Mouse (Mus musculus) liver, postnatal 0 days (tissue): ENCODE measurements at regions not wholly inside any gene's neighbourhood (a gene's known extent, or its start where the extent isn't known, plus 50 kb on each side); places are given as distances from the start of the nearest gene placed in this dataset.

Experiments
- ATAC-seq: fragments of 200-750 bp; cut with Nextera tagmentation; 2 replicates; pipeline ENCODE4 v1.8.0; 2017; ENCODE audit warnings: mild to moderate bottlenecking, moderate library complexity
- DNase-seq: peaks from one replicate; pipeline ENCODE4 v3.0.0-alpha.2; 2016
- H3K27ac ChIP-seq: fragments of 300-500 bp; sonication (generic); 2 replicates; pipeline ENCODE4 v1.5.1; 2014; ENCODE audit warnings: antibody characterized with exemption, moderate library complexity, mild to moderate bottlenecking, low read depth
- H3K27me3 ChIP-seq: fragments of 300-500 bp; sonication (generic); 2 replicates; pipeline ENCODE4 v1.6.1; 2014; ENCODE audit warnings: low read length, control low read depth, mixed read lengths; ENCODE audit not compliant: insufficient read depth
- H3K36me3 ChIP-seq: fragments of 300-500 bp; sonication (generic); replicated peaks from 2 replicates; pipeline ENCODE4 v1.6.1; 2014; ENCODE audit warnings: mild to moderate bottlenecking, control low read depth, low read length, moderate library complexity, mixed read lengths; ENCODE audit not compliant: insufficient read depth
- H3K4me1 ChIP-seq: fragments of 300-500 bp; sonication (generic); 2 replicates; pipeline ENCODE4 v1.6.1; 2014; ENCODE audit warnings: antibody characterized with exemption, mild to moderate bottlenecking, control low read depth; ENCODE audit not compliant: insufficient read depth
- H3K4me2 ChIP-seq: fragments of 300-500 bp; sonication (generic); 2 replicates; pipeline ENCODE4 v1.6.1; 2014; ENCODE audit warnings: low read depth, mild to moderate bottlenecking, low read length, moderate library complexity, mixed read lengths
- H3K4me3 ChIP-seq: fragments of 300-500 bp; sonication (generic); 2 replicates; pipeline ENCODE4 v1.5.1; 2014; ENCODE audit warnings: low read depth, low read length
- H3K9ac ChIP-seq: fragments of 300-500 bp; sonication (generic); replicated peaks from 2 replicates; pipeline ENCODE4 v1.6.1; 2014; ENCODE audit warnings: mild to moderate bottlenecking, moderate library complexity
- H3K9me3 ChIP-seq: fragments of 300-500 bp; sonication (generic); 2 replicates; pipeline ENCODE4 v1.6.1; 2016; ENCODE audit warnings: mild to moderate bottlenecking, control low read depth, low read length, mixed read lengths
- CTCF ChIP-seq: sonication (generic); IDR thresholded peaks from 2 replicates; pipeline ENCODE4 v1.5.1; 2016; ENCODE audit warnings: antibody characterized with exemption, low read depth
- EP300 ChIP-seq: IDR thresholded peaks from 2 replicates; pipeline ENCODE4 v1.6.1; 2016; ENCODE audit warnings: antibody characterized with exemption, low read depth, mild to moderate bottlenecking
- WGBS: fragments of 180-500 bp; shearing (Covaris S2); extraction: QIAGEN DNeasy Blood & Tissue Kit; methylation state at CpG from one replicate; pipeline ENCODE4 v1.1.7; 2014; ENCODE audit not compliant: insufficient replicate concordance; 5-methylcytosine and 5-hydroxymethylcytosine counted together

DNA sequence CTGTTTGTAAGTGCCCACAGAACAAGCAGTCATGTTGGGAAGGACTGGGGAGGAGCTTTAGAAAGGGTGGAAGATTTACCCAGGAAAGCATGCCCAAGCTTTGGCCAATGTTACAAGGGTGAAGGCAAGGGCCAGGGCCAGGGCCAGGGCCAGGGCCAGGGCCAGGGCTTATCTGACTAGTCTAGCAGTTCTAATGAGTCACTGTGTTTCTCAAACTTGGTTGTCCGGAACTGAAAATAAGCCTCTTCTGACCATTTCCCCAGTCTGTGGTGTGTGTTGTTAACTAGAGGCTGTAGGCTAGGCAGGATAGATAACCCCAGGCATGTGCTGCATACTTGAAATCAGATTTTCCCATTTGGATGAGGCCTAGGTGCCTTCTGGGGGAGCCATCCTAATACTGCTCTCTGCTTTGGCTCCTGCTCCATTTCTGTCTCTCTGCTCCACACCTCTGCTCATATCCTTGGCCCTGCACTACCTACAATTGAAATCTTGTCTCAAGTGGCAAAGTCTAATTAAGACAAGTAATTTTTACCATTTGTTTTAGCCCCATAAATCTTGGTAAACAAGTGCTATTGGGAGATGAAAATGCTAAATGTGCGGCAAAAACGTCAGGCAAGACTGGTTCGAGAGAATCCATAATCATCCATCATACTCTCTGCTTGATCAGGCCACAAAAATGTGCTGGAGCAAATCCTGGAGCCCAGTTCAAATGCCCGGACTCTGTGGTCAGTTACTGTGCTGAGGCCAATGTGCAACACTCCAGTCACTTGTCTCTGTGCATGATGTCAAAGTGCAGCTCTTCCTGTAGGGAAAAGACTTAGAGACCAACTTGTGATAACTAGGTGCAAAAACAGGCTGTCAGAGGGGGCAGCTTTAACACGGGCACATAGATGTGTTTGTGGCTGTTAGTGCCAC lies 137.7 kb downstream of the Erv3 start:
- Histone ChIP-seq H3K9ac (no peak overlapping the region), H3K9me3 (0 out of 2 replicates have a peak, but pooled peaks cover 5% of the 10 kb centered on the region), H3K4me1 (no peaks in the 10 kb centered on the region), H3K27me3 (no peaks in the 10 kb centered on the region), H3K4me3 (no peak overlapping the region), H3K36me3 (no peaks in the 10 kb centered on the region), H3K27ac (no peak overlapping the region), H3K4me2 (no peak overlapping the region)
- WGBS = 72% methylated on average over 6 of the region's 6 CpGs
- DNase-seq = no peak
- no peak for TF ChIP-seq CTCF
- TF ChIP-seq EP300 = no peak
- ATAC-seq = no peak

DNA sequence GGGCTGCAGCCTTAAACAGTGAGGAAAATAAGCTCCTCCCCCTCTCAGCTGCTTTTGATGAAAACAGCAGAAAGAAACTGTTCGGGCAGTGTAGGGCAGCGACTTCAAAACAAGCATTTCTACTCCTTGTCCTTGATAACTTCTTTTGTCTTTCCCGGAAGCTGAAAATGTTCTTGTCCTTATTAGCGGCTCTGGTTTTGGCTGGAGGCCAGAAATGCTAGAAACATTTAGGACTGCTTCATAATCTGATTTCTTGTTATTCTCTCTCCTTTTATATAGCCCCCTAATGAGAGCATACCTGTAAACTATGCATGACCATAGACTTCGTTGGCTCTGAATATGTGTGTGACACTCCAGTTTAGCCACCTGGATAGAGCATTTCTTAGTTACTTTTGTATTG lies 142.0 kb downstream of the Erv3 start:
- H3K36me3 ChIP-seq = no peaks in the 10 kb centered on the region
- no peak overlapping the region for H3K4me2 ChIP-seq
- 85% methylated on average over 5 of the region's 5 CpGs for WGBS
- TF ChIP-seq CTCF (no peak), EP300 (no peak)
- DNase-seq (no peak), ATAC-seq (no peak)
- H3K4me1 ChIP-seq = no peaks in the 10 kb centered on the region
- H3K27me3 ChIP-seq = no peaks in the 10 kb centered on the region
- no peaks in the 10 kb centered on the region for H3K9me3 ChIP-seq
- no peak overlapping the region for H3K27ac ChIP-seq
- H3K4me3 ChIP-seq = no peak overlapping the region
- H3K9ac ChIP-seq = no peak overlapping the region

DNA sequence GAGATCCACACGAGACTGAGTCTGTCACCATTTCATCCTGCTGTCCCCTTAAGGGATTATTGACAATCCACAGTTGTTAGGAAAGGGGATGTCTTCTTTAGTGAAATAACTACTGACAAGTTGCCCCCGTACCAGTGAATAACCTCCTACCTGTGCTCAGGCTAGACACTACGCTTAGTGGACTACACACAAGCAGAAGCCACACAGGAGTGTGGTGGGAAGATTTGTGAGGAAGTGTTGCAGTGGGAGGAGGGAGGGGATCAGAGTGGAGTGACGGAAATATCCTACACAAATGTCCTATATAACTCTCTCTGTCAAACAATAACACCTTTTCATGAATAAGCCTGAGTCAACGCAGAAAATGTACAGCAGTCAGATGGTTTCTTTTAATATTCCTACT lies 142.7 kb downstream of the Erv3 start:
- Histone ChIP-seq H3K27me3 (no peaks in the 10 kb centered on the region), H3K4me3 (no peak overlapping the region), H3K9ac (no peak overlapping the region), H3K4me1 (no peaks in the 10 kb centered on the region), H3K4me2 (no peak overlapping the region), H3K27ac (no peak overlapping the region), H3K36me3 (no peaks in the 10 kb centered on the region), H3K9me3 (no peaks in the 10 kb centered on the region)
- DNase-seq = no peak
- no peak for ATAC-seq
- no peak for TF ChIP-seq EP300
- no peak for TF ChIP-seq CTCF
- WGBS = 82% methylated on average over 5 of the region's 5 CpGs

DNA sequence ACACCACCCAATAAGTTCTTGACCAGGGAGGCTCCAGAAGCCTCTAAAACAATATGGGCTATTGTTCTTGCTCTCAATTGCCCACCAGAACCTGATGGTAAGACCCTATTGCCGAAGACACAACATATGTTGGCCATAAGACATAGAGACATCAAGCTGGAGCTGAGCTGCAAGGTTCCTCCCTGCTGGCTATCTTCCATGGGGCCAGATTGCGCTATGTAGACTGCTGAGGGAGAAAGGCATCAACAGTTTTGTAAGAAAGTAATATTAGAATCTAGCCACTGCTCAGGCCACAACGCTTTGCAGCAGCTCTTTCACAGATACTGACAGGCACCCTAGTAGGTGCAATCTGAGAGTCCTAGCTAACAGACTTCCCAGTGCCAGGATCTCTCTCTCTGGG lies 144.2 kb downstream of the Erv3 start:
- no peak for DNase-seq
- H3K9me3 ChIP-seq = no peaks in the 10 kb centered on the region

DNA sequence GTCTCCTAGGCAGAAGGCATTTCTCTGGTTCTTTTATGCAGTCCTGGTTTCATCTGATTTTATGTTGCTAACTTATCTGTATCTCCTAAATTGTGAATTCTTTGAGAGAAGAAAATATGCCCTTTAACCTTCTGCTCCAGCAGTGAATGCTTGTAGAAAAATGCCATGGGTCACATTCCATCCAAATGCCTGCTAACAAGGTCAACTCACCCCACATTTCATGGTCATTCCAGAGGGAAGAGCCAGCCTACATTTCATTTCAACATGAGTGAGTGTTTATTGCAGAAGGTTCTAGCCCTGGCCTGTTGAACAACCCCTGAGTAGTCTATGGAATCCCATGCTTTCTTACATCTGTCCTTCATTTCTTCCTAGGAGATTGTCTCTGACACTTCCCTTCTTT lies 147.7 kb downstream of the Erv3 start:
- no peak overlapping the region for H3K9ac ChIP-seq
- DNase-seq (no peak), ATAC-seq (no peak)
- no peak overlapping the region for H3K4me2 ChIP-seq
- no peak overlapping the region for H3K27ac ChIP-seq
- no peak overlapping the region for H3K4me3 ChIP-seq
- no peaks in the 10 kb centered on the region for H3K9me3 ChIP-seq
- TF ChIP-seq EP300 (no peak), CTCF (no peak)
- H3K27me3 ChIP-seq = no peaks in the 10 kb centered on the region
- no peaks in the 10 kb centered on the region for H3K4me1 ChIP-seq
- no peaks in the 10 kb centered on the region for H3K36me3 ChIP-seq

More for the DNA sequence above, 144.2 kb downstream of the Erv3 start:
- Histone ChIP-seq H3K4me2 (no peak overlapping the region), H3K4me1 (no peaks in the 10 kb centered on the region), H3K27me3 (no peaks in the 10 kb centered on the region), H3K4me3 (no peak overlapping the region), H3K9ac (no peak overlapping the region), H3K36me3 (no peaks in the 10 kb centered on the region), H3K27ac (no peak overlapping the region)
- no peak for ATAC-seq
- WGBS = 72% methylated on average over 3 of the region's 3 CpGs
- TF ChIP-seq EP300 = no peak
- no peak for TF ChIP-seq CTCF

DNA sequence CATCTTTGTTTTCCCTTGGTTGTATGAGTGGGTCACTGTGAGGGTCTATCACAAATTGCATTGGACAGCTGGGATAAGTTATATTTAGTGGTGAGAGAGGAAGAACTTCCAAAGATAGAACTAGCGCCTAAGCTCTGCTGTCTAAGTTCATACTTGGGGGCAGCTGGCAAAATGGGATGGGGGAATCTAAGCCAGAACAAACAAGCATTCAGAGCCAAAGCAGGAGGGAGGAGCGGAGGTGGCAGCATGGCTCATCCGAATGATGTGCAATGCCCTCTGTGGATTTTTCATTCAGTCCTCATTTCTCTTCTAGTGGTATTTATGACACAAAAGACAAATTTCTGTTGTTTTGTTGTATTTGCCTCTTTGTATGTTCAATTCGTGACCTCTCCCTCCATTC lies 144.5 kb upstream of the Adra1d start:
- no peak overlapping the region for H3K4me3 ChIP-seq
- H3K36me3 ChIP-seq = no peaks in the 10 kb centered on the region
- no peak overlapping the region for H3K4me2 ChIP-seq
- H3K9ac ChIP-seq = no peak overlapping the region
- no peak for ATAC-seq
- DNase-seq = no peak
- no peak overlapping the region for H3K27ac ChIP-seq
- no peaks in the 10 kb centered on the region for H3K27me3 ChIP-seq
- 77% methylated on average over 4 of the region's 4 CpGs for WGBS
- TF ChIP-seq EP300 (no peak), CTCF (no peak)
- no peaks in the 10 kb centered on the region for H3K9me3 ChIP-seq
- H3K4me1 ChIP-seq = no peaks in the 10 kb centered on the region

DNA sequence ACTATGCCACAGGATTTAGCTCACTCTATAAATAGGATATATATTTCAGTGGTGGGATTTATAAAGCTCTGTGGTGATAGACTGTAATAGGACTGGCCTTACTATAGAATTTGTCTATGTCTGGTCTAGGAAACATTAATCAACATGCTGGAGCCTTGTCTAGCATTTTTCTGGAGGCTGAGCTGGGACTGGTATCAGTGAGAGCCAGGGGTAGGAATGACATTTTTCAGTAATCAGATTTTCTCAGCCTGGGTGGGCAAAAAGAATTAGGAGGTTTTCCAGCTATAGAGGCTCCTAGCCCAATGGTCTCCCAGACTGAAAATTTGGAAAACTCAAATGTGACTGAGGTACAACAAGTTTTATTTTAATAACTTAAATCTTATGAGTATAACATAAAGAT lies 142.3 kb upstream of the Adra1d start:
- Histone ChIP-seq H3K9ac (no peak overlapping the region), H3K27me3 (no peaks in the 10 kb centered on the region), H3K9me3 (no peaks in the 10 kb centered on the region), H3K27ac (no peak overlapping the region), H3K4me3 (no peak overlapping the region), H3K36me3 (no peaks in the 10 kb centered on the region), H3K4me2 (no peak overlapping the region), H3K4me1 (no peaks in the 10 kb centered on the region)
- no peak for DNase-seq
- TF ChIP-seq CTCF (no peak), EP300 (no peak)
- ATAC-seq = no peak
